Mouse (Mus musculus) heart, embryonic 11.5 days (tissue): ENCODE results near the gene Tmem161a. TPM values are rescaled to one million over a fixed set of nuclear protein-coding genes. Genes with fewer than 3 reads are reported as not detected.

Experiments used
- ATAC-seq: fragments of 200-750 bp; cut with Nextera tagmentation; replicated peaks from 2 replicates; pipeline ENCODE4 v1.8.0; 2017; ENCODE audit warnings: moderate library complexity; ENCODE audit not compliant: insufficient number of reproducible peaks, low FRiP score, low TSS enrichment
- H3K27ac ChIP-seq: fragments of 300-500 bp; sonication (generic); 2 replicates; pipeline ENCODE4 v1.5.1; 2014; ENCODE audit warnings: mild to moderate bottlenecking, low read depth, low read length
- H3K27me3 ChIP-seq: fragments of 300-500 bp; sonication (generic); 2 replicates; pipeline ENCODE4 v1.6.1; 2014; ENCODE audit warnings: mild to moderate bottlenecking, low read length, mixed read lengths; ENCODE audit not compliant: control insufficient read depth, insufficient read depth
- H3K36me3 ChIP-seq: fragments of 300-500 bp; sonication (generic); 2 replicates; pipeline ENCODE4 v1.6.1; 2014; ENCODE audit warnings: mild to moderate bottlenecking, low read length, moderate library complexity, mixed read lengths; ENCODE audit not compliant: control insufficient read depth, insufficient read depth
- H3K4me1 ChIP-seq: fragments of 300-500 bp; sonication (generic); 2 replicates; pipeline ENCODE4 v1.6.1; 2014; ENCODE audit warnings: low read length; ENCODE audit not compliant: control insufficient read depth, insufficient read depth
- H3K4me2 ChIP-seq: fragments of 300-500 bp; sonication (generic); 2 replicates; pipeline ENCODE4 v1.6.1; 2014; ENCODE audit warnings: mild to moderate bottlenecking, moderate library complexity
- H3K4me3 ChIP-seq: fragments of 300-500 bp; sonication (generic); 2 replicates; pipeline ENCODE4 v1.5.1; 2014; ENCODE audit warnings: low read depth, low read length
- H3K9ac ChIP-seq: fragments of 300-500 bp; sonication (generic); 2 replicates; pipeline ENCODE4 v1.6.1; 2014; ENCODE audit warnings: mild to moderate bottlenecking, low read depth, low read length, moderate library complexity
- H3K9me3 ChIP-seq: fragments of 300-500 bp; sonication (generic); replicated peaks from 2 replicates; pipeline ENCODE4 v1.6.1; 2016; ENCODE audit warnings: low read length; ENCODE audit not compliant: control insufficient read depth
- WGBS: fragments of 180-500 bp; shearing (Covaris S2); extraction: QIAGEN DNeasy Blood & Tissue Kit; methylation state at CpG from one replicate; pipeline ENCODE4 v1.1.7; 2014; ENCODE audit not compliant: insufficient replicate concordance; 5-methylcytosine and 5-hydroxymethylcytosine counted together
- polyA plus RNA-seq: library from polyadenylated mRNA; unstranded; fragments of >200 nt; fragmentation: Nextera tagmentation; extraction: Ambion mirVana; gene quantifications from 2 replicates; pipeline ENCODE4 v1.2.1, GENCODE M21; 2014

Gene Tmem161a
- polyA plus RNA-seq, 1 experiment from 2014 or later, result 64.9 TPM

- WGBS, result 69% methylated on average over 1 of the region's 1 CpGs
- H3K9ac ChIP-seq, result no peak overlapping the region
- ATAC-seq, result no peak
- H3K4me2 ChIP-seq, result no peak overlapping the region
- no peaks in the 10 kb centered on the region for H3K9me3 ChIP-seq
- 0 out of 2 replicates have a peak, but pooled peaks cover 2% of the 10 kb centered on the region for H3K4me1 ChIP-seq
- no peak overlapping the region for H3K4me3 ChIP-seq
- H3K27me3 ChIP-seq, result no peaks in the 10 kb centered on the region; the same call in none of the 2 replicates
- H3K27ac ChIP-seq, result no peak overlapping the region
- no peaks in the 10 kb centered on the region for H3K36me3 ChIP-seq
Measured at GRCm38 (mm10) chr8:70216566-70216965, 44.4 kb downstream of the Tmem161a start.

- peaks cover 5% of the 10 kb centered on the region for H3K36me3 ChIP-seq
- H3K9me3 ChIP-seq, result no peaks in the 10 kb centered on the region
- no peaks in the 10 kb centered on the region; the same call in none of the 2 replicates for H3K27me3 ChIP-seq
- H3K4me3 ChIP-seq, result no peak overlapping the region
- 0 out of 2 replicates have a peak, but pooled peaks cover 2% of the 10 kb centered on the region for H3K4me1 ChIP-seq
- ATAC-seq, result no peak
- no peak overlapping the region for H3K27ac ChIP-seq
- no peak overlapping the region for H3K4me2 ChIP-seq
- no peak overlapping the region for H3K9ac ChIP-seq
Measured at GRCm38 (mm10) chr8:70217441-70217840, 45.3 kb downstream of the Tmem161a start.

GRCm38 (mm10) chr8:70219107-70219684 is 47.0 kb downstream of the Tmem161a start:
- H3K9me3 ChIP-seq, result no peaks in the 10 kb centered on the region
- 53% methylated on average over 5 of the region's 5 CpGs for WGBS
- H3K27ac ChIP-seq, result no peak overlapping the region
- no peak overlapping the region for H3K9ac ChIP-seq
- H3K4me1 ChIP-seq, result no peaks in the 10 kb centered on the region
- H3K4me2 ChIP-seq, result no peak overlapping the region
- no peak for ATAC-seq
- H3K27me3 ChIP-seq, result no peaks in the 10 kb centered on the region; the same call in none of the 2 replicates
- H3K36me3 ChIP-seq, result peaks cover 9% of the 10 kb centered on the region
- H3K4me3 ChIP-seq, result no peak overlapping the region

GRCm38 (mm10) chr8:70220236-70220840 is 48.2 kb downstream of the Tmem161a start:
- no peak; the same call in 1 of the 2 replicates for ATAC-seq
- Histone ChIP-seq H3K36me3 (peaks cover 11% of the 10 kb centered on the region), H3K4me1 (no peaks in the 10 kb centered on the region), H3K27ac (no peak overlapping the region), H3K4me3 (no peak overlapping the region), H3K27me3 (no peaks in the 10 kb centered on the region; the same call in none of the 2 replicates), H3K9me3 (no peaks in the 10 kb centered on the region), H3K9ac (no peak overlapping the region), H3K4me2 (no peak overlapping the region)
- 69% methylated on average over 8 of the region's 8 CpGs for WGBS

GRCm38 (mm10) chr8:70220911-70221310 is 48.8 kb downstream of the Tmem161a start:
- H3K27me3 ChIP-seq, result no peaks in the 10 kb centered on the region; the same call in none of the 2 replicates
- H3K4me3 ChIP-seq, result no peak overlapping the region
- H3K4me2 ChIP-seq, result no peak overlapping the region
- WGBS, result 86% methylated on average over 3 of the region's 3 CpGs
- no peaks in the 10 kb centered on the region for H3K4me1 ChIP-seq
- H3K9me3 ChIP-seq, result no peaks in the 10 kb centered on the region
- H3K27ac ChIP-seq, result no peak overlapping the region
- no peak overlapping the region for H3K9ac ChIP-seq
- no peak for ATAC-seq
- peaks cover 11% of the 10 kb centered on the region for H3K36me3 ChIP-seq

GRCm38 (mm10) chr8:70222041-70222440 is 49.9 kb downstream of the Tmem161a start:
- Histone ChIP-seq H3K27ac (no peak overlapping the region), H3K27me3 (no peaks in the 10 kb centered on the region; the same call in 1 of the 2 replicates), H3K4me3 (no peak overlapping the region), H3K4me1 (no peaks in the 10 kb centered on the region), H3K9ac (no peak overlapping the region), H3K36me3 (peaks cover 11% of the 10 kb centered on the region), H3K9me3 (no peaks in the 10 kb centered on the region), H3K4me2 (no peak overlapping the region)
- ATAC-seq, result no peak
- WGBS, result 85% methylated on average over 12 of the region's 12 CpGs

GRCm38 (mm10) chr8:70223341-70223740 is 51.2 kb downstream of the Tmem161a start:
- Histone ChIP-seq H3K9ac (no peak overlapping the region), H3K27me3 (no peaks in the 10 kb centered on the region; the same call in 1 of the 2 replicates), H3K4me2 (no peak overlapping the region), H3K27ac (no peak overlapping the region), H3K4me3 (no peak overlapping the region), H3K36me3 (peaks cover 11% of the 10 kb centered on the region), H3K9me3 (no peaks in the 10 kb centered on the region), H3K4me1 (no peaks in the 10 kb centered on the region)
- ATAC-seq, result no peak
- 45% methylated on average over 6 of the region's 6 CpGs for WGBS

GRCm38 (mm10) chr8:70227997-70228396 is 55.8 kb downstream of the Tmem161a start:
- H3K9ac ChIP-seq, result no peak overlapping the region
- H3K4me2 ChIP-seq, result no peak overlapping the region
- H3K27ac ChIP-seq, result no peak overlapping the region
- H3K9me3 ChIP-seq, result no peaks in the 10 kb centered on the region
- 84% methylated on average over 4 of the region's 4 CpGs for WGBS
- no peak for ATAC-seq
- no peaks in the 10 kb centered on the region; the same call in 1 of the 2 replicates for H3K4me1 ChIP-seq
- H3K27me3 ChIP-seq, result no peaks in the 10 kb centered on the region
- peaks cover 7% of the 10 kb centered on the region for H3K36me3 ChIP-seq
- H3K4me3 ChIP-seq, result no peak overlapping the region

- H3K27me3 ChIP-seq, result no peaks in the 10 kb centered on the region
- H3K27ac ChIP-seq, result no peak overlapping the region
- no peak overlapping the region for H3K9ac ChIP-seq
- no peak overlapping the region for H3K4me2 ChIP-seq
- H3K9me3 ChIP-seq, result no peaks in the 10 kb centered on the region
- no peak for ATAC-seq
- 90% methylated on average over 9 of the region's 9 CpGs for WGBS
- peaks cover 10% of the 10 kb centered on the region for H3K4me1 ChIP-seq
- H3K36me3 ChIP-seq, result peaks cover 5% of the 10 kb centered on the region
- H3K4me3 ChIP-seq, result no peak overlapping the region
Measured at GRCm38 (mm10) chr8:70230837-70231236, 58.7 kb downstream of the Tmem161a start.
